Mouse (Mus musculus): ENCODE results near the gene BC030867.
A peak's percentile ranks its signal among the peaks of the same experiment; 100 is the strongest.

BC030867 gene

DNA sequence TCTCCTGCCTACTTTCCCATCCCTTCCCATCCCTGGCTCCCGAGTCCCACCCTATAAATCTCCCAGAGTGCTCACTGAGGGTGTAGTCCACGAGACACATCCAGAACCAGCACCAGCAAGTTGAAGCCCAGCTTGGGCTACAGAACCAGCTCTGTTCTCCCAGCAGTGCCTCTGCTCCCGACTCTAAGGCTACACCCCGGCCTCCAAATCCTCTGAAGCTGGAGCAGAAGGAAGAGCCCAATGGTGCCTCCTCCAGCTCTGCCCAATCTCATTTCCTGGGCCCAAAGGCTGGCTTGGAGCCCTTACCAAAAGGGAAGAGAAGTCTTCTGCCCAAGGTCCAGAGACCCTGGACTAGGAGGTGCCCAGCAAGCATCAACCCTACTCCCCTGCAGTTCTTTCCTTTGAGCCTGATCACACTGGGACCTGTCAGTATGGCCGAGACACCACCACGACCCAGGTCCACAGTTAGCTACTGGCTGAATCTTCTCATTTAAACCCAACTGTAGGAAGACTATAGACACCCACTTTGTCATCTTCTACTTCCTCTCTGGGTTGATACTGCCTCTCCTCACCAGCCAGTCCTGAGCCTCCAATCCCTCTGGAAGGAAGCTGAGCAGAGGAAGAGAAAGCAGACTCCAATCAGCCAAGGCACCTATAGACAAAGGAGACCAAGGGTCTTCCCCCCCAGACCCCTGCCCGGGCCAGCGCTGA lies 27.3 kb upstream of the BC030867 start:
- no peak for DNase-seq (ENCODE audit: low spot score in 2 of 2)

- DNase-seq (ENCODE audit: low spot score in 2 of 2) = no peak
Measured at GRCm38 (mm10) chr11:102221954-102222351, 26.7 kb upstream of the BC030867 start.

GRCm38 (mm10) chr11:102223166-102223565 lies 25.5 kb upstream of the BC030867 start:
- DNase-seq (ENCODE audit: low spot score in 2 of 2) = no peak

DNA sequence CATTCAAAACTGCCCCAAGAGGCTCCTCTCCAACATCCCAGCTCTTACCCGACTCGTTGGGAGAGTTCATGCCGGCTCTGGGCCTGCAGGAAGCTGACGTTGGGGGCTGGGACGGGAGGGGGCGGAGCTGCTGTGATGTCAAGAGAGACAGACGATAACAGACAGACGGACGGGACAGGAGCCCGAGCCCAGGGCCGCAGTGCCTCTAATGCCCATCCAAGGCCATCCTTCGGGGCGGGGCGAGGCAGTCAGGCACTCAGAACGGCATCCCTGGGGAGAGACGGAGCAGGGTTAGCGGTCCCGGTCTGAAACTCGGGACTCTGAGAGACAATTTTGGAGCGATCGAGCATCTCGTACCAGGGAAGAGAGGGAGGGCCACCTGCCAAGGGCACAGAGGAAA lies 24.0 kb upstream of the BC030867 start:
- no peak for DNase-seq (ENCODE audit: low spot score in 2 of 2)

- no peak for DNase-seq (ENCODE audit: low spot score in 2 of 2)
Measured at GRCm38 (mm10) chr11:102225221-102225620, 23.5 kb upstream of the BC030867 start.

GRCm38 (mm10) chr11:102226067-102226978 lies 22.4 kb upstream of the BC030867 start:
- DNase-seq (ENCODE audit: low spot score in 2 of 2) = no peak

DNA sequence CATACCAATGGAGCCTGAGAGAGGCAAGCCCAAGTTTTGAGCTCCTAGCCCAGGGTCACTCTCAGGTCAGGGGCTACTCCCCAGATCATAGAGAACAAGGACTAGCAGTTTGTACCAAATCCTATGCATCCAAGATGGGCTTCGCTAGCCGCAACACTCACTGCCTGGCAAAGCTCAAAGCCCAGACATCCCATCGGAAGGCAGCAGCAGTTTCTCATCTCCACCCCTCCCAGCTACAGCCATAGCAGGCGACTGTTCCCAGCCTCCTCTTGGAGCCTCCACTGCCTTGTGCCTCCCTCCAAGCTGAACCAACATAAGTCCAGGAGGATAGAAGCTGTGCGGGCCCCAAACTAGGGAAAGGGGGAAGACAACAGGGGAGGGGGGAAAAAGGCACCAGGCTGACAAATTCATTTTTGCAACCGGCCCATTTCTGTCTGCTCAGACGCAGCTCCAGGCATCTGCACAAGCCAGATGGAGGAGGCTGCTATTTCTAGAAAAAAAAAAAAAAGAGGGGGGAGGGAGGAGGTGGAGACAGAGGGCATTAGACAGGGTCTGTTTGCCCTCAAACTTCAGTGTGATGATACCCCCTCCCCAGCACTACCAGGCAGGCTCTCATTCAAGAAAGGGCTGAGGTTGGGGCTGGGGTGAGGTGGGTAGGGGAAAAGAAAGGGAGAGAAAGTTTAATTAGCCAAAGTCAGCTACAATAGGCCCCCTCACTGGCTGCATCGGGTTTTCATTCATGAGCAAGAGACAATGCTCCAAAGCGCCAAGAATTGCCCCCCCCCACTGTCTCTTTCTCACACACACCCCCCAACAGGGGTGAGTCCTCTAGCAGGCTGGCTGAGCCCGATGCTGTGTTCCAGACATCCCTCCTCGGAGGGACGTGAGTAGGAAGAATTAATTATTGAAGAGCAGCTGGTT lies 21.2 kb upstream of the BC030867 start:
- DNase-seq (ENCODE audit: low spot score in 2 of 2) = no peak

DNA sequence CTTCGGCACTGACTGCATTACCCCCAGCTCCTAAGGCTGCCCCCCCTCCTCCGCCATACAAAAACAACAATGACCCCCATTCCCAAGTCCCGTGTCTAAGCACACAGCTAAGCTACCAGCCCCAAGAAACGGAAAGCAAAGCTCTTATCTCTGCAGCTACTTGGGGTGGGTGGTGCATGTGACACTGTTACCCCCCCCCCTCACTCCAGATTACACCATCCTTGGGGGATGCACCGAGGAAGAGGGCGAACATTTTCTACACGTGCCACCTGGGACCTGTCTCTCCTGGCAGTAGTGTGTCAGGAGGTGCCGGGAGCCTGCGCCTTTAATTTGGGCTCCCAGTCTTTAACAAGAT lies 20.5 kb upstream of the BC030867 start:
- DNase-seq (ENCODE audit: low spot score in 2 of 2) = no peak

DNA sequence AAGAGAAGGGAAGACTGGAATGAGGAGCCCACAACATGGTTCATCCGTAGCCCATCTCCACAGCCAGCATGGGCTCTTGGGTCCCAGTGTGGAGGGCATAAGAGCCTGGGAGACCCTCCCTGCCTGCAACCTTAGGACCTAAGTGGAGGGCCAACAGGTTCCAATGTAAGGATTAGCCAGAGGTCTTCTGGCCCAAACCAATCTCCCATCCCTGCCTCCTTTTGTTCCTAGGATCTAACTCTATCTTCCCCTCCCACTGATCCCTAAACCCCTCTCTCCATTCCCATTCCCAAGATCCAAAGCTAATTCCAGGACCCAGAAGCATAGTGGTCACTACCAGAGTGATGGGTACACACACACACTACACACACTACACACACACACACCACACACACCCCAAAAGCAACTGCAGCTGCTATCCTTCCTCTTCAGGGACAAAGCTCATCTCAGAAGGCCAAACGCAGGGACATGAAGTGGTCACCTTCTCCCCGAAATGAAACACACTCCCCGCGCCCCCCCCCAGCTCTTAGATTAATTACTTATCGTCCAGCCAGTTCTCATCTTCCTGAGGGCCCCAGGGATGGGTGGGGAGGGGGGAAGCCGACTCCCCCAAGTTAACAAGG lies 19.9 kb upstream of the BC030867 start:
- no peak for DNase-seq (ENCODE audit: low spot score in 2 of 2)

GRCm38 (mm10) chr11:102229331-102229953 lies 19.2 kb upstream of the BC030867 start:
- DNase-seq (ENCODE audit: low spot score in 2 of 2) = no peak

DNA sequence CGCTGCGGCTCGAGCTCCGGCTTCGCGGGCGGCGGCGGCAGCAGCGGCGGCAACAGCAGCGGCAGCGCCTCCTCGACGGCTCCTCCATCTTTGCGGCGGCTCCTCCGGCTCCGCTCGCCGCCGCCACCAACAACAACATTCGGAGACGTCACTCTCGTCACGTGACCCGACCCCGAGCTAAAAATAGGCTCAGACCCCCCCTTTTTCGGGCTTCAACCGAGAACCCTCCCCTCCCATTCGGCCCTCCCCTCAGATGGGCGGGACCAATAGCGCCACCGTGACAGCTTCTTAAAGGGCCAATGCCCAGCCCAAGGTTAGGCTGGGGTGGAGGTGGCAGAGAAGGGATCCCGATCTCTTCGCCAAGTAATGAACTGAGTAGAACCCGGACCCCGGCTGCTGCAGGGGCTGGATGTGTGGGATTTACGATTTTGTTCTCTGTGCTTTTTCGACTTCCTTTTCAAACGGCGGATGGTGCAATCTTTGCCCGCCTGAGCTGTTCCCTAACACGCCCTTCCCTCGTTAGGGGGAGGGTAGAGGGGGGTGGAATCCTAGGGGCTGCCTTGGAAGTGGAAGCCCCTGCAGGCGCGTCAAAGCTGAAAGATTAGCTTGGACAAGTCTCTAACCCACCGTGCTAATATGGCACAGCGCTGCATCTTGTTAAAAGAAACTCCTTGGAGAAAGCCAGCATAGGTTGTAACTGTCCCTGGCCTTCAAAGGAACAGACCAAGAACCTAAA lies 18.5 kb upstream of the BC030867 start, which contains the start of gene Hdac5:
Gene Hdac5, minus strand, starts transcription at position 161 of the 736 bp plus-strand sequence.
- DNase-seq (ENCODE audit: low spot score in 2 of 2) = peak; percentile 94 to 99

DNA sequence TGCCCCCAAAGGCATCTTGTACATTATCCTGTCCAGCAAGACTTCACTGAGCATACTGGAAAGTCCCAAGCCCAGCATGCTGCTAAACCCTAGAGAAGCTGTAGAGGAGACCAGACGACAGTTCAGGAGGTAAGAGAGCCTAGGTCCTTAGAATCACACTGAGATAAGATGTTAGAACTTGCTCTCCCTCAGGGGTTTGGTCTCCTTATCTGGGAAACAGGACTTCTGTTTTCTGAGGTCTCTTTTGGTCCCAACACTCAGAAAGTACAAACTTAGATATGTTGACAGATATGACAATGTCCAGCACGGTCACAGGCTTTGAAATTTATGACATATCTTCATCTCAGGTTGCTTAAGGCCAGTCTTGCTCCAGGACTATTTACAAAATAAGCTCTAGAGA lies 12.7 kb upstream of the BC030867 start:
- DNase-seq (ENCODE audit: low spot score in 2 of 2) = no peak

DNA sequence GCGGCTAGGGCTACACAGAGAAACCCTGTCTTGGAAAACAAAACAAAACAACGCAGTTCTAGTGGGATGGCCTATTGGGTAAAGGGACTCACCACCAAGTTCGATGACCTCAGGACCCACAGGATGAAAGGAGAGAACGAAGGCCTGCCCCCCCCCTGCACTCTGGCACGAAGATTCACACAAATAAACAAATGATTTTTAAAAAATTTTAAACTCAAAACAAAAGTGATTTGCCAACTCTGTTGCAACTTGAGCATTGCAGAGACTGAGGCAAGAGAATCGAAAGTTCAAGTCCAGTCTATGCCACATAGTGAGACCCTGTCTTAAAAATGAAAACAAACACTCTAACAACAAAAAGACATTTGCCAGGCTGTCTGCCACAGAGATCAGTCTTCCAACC lies 8.0 kb upstream of the BC030867 start:
- DNase-seq (ENCODE audit: low spot score in 2 of 2) = no peak

- DNase-seq (ENCODE audit: low spot score in 2 of 2) = no peak
Measured at GRCm38 (mm10) chr11:102241246-102241645, 7.4 kb upstream of the BC030867 start.

- no peak for DNase-seq (ENCODE audit: low spot score in 2 of 2)
Measured at GRCm38 (mm10) chr11:102241874-102242273, 6.8 kb upstream of the BC030867 start.

DNA sequence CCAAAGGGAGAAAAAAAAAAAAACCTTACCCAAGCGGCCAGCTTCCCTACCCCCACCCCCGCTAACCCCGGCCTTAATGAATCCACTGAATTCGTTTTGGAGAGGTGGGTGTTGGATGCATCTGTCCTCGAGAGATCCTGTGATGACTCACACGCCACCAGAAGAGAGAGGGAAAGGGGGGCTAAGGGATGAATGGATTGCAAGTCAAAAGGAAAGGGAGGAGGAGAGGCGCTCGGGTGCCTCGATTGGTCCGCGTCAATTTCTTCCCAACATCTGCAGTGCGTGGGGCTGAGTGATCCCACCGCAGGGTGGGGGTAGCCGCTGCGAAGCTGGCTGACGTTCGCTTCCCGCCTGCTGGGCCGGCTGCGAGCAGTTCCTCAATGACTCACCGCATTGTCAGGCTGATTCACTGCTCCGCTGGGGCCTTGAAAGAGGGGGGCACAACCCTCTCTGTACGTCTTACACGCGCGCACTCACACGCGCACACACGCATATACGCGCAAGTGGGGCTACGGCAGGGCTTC lies 3.7 kb upstream of the BC030867 start:
- DNase-seq (ENCODE audit: low spot score in 2 of 2) = peak; percentile 70 to 75

DNA sequence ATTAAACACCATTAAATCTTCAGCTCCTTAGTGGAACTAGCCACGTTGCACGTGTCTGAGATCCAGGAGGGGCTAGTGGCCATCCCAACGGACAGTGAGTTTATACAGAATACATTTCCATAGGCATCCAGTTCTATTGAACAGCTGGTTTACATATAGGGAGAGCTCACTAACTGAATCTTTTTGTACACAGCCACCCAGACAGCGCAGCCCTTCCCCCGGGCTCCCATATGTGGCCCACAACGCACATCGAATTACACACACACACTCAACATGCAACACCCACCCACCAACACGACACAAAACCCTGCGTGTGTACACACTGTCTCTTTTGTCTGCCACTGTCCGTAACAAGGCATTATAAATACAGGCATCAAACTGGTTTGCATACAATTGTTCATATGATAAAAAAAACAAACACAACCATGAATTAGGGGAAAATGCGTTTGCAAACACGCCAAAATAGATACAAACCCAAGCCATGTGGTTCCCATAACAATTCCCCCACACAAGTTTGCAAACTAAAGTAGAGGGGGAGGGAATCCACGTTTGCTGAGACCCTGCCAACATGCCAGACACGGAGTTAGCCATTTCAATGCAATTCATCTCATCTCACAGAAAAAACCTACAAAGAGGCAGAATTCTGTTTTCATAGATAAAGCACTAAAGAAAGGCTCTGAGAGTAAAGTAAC lies 3.0 kb upstream of the BC030867 start:
- DNase-seq (ENCODE audit: low spot score in 2 of 2) = no peak

DNA sequence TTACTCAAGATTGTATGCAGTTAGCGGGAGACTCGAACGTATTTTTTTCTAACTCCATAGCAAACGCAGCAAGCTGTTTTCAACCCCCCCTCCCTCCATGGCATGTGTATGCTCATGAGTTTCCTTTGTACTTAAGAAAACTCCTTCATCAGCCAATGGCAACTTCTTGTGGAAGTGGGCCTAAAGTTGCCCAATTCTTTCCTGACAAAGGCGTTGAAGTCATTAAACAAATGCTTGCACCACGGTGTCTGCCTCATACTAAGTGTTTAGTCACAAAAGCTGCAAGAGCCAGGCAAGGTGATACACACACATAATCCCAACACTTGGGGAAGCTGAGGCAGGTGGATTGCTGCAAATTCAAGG lies 2.4 kb upstream of the BC030867 start:
- DNase-seq (ENCODE audit: low spot score in 2 of 2) = no peak

DNA sequence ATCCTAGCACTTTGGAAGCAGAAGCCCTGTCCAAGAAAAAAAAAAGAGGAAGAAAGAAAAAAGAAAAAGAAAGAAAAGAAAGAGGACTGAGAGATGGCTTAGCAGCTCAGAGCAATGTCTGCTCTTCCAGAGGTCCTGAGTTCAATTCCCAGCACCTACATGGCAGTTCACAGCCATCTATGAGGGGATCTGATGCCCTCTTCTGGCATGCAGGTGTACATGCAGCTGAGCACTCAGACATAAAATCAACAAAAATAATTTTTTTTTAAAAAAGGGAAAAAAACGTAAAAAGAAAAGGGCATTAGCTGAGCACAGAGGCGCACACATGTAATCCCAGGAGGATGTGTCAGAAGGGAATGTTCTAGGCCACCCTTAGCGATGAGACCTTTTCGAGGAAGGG lies 1.8 kb upstream of the BC030867 start:
- DNase-seq (ENCODE audit: low spot score in 2 of 2) = no peak

Data from urinary bladder, postnatal 4 days (tissue).